Mouse (Mus musculus): ENCODE results near the gene Ccdc73.
"Not testable (repeated sequence)": the region's sequence is repeated elsewhere in the genome, so short reads cannot be mapped to it uniquely, and the experiment has no call there.

The Ccdc73 gene

DNA sequence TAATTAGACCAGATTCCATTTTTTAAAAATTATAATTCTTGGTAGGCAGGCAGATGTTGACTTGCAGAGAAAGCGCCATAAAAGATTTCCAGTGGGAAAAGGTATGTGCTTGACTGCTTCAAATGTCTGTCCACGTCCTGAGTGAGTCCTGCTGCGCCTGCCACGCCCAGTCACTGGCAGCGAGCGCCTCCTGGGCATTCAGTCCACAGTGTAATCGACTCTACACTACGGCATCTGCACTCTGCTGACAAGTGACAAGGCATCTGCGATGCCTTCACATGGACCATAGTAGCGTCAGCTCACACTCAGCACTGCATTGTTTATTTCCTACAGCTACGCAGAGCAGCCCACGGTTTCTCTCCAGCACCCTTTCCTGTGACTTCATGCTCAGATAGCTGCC lies 158.0 kb downstream of the Ccdc73 start:
- in situ Hi-C loops (cut with MboI, MseI) = not testable (repeated sequence)

DNA sequence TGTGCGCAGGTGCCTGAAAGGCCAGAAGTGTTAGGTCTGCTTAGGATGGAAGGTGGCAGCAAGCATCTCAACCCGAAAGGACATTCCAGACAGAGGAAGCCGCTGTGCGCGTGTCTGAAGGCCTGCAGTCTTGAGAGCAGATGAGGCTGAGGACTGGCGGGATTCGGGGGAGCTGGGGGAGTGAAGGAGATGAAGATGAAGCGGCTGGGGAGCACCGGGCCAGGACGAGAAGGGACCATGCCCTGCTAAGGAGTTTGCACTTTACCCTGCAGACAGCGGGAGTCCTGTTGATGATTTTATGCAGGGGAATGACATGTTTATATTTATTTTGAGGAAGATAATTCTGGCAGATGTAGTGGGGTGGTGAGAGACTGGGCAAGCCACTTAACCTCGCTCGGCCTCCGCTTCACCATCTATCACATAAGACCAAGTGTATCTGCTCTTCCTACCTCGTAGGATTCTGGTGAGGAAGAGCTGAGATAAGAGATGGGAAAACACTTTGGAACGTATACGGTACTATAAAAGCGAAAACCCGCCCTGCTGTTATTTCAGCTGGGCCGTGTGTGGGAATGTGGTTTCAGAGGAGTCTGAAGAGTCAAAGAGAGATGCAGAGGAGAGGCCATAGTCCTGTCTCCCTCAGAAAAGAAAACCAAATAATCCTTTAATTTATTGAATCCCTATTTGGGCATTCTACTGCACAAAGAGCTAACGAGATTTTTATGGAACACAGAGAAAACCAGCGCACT lies 159.5 kb downstream of the Ccdc73 start:
- in situ Hi-C loops (cut with MboI, MseI) = no loop called here

DNA sequence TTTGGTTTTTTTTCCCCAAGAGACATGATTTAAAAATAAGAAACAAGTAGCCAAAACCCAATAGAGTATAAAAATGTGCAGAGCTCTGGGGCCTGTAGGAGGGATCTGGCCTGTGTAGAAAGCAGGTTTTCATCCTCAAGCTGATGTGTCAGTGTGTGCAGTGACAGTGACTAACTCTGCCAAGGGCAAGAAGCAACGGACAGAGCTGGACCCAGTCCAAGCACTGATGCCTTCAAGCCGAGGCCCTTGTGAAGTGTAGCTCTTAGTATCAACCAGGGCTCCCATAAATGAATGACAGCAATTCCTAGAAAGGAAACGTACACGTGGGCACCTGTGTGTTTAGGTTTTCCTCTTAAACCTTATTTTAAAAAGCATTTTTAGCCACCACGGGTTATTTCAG lies 161.2 kb downstream of the Ccdc73 start:
- in situ Hi-C loops (cut with MboI, MseI) = no loop called here

- in situ Hi-C loops (cut with MboI, MseI) = no loop called here
These were observed 162.9 kb downstream of the Ccdc73 start for GRCm38 (mm10) chr2:105030505-105030904.

DNA sequence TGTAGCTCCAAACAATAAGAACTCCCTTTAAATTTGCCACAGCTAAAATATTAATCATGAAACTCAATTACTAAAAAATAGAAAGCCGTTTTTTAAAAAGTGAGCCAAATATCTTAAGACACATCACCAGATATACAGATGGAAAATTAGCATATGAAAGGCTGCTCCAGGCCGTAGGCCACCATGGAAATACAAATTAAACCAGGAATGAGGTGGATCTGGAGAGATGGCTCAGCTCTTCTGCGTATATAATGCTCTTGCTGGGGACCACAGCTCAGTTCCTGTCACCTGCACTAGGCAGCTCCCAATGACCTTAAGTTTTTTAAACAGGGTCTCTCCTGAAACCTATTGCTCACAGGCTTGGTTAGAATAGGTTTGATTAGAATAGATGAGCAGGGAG lies 166.5 kb downstream of the Ccdc73 start:
- in situ Hi-C loops (cut with MboI, MseI) = no loop called here

DNA sequence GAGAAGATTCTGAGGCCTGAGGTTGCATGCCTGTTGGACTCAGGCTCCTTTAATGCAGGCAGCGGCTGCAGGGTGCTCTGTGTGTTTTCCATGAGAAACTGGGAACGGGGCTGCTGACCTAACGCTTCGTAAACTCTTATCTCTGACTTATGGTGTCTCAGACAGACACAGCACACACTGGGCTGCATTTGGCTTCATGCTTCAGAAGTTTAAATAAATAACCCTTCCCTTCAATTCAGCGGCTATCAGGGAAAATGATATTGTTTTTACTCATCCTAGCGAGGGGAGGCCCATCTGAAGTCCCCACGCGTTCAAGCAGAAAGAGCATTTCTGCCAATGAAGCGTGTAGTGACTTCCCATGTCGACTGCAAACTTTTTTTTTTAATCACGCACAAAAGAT lies 168.4 kb downstream of the Ccdc73 start:
- in situ Hi-C loops (cut with MboI, MseI) = no loop called here

GRCm38 (mm10) chr2:105036401-105037070 lies 168.9 kb downstream of the Ccdc73 start:
- in situ Hi-C loops (cut with MboI, MseI) = no loop called here

- in situ Hi-C loops (cut with MboI, MseI) = no loop called here
These were observed 170.5 kb downstream of the Ccdc73 start for GRCm38 (mm10) chr2:105037956-105038569.

DNA sequence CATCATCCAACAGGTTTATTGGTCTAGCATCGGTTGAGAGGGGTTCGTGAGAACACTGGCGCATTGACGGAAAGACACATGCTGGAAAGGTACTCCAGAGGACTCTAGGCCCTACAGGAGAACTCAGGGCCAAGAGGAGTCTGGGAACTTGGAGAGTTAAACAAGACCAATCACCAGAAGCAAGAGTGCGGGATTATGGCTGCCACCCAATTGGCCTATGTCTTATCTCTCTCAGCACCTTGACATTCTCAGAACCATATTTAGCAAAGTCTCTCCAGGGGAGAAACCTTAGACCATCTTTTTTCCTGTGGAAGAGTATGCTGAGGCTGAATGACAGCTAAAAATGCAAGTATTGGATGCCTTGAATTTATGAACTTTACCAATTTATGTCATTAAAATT lies 171.3 kb downstream of the Ccdc73 start:
- in situ Hi-C loops (cut with MboI, MseI) = no loop called here

GRCm38 (mm10) chr2:105040859-105041258 lies 173.3 kb downstream of the Ccdc73 start:
- in situ Hi-C loops (cut with MboI, MseI) = no loop called here

DNA sequence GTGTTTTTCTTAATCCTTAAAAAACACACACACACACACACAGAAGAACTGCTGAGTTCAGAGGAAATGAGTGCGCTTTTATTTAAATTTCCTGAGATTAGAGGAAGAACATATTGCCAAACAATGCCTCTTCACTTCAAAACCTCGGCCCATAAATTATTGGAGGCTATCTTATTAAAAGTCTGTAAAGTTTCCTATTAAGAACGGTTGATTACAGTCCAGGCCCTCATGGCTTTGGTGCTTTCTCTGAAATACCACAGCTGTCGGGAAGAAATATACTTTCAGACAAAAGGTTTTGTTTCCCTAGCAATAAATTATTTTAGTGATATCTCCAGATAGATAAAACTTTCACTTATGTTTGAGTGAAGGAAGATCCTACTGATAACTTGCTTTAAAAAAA lies 175.5 kb downstream of the Ccdc73 start:
- in situ Hi-C loops (cut with MboI, MseI) = no loop called here

- in situ Hi-C loops (cut with MboI, MseI) = no loop called here
These were observed 180.7 kb downstream of the Ccdc73 start for GRCm38 (mm10) chr2:105048301-105048700.

DNA sequence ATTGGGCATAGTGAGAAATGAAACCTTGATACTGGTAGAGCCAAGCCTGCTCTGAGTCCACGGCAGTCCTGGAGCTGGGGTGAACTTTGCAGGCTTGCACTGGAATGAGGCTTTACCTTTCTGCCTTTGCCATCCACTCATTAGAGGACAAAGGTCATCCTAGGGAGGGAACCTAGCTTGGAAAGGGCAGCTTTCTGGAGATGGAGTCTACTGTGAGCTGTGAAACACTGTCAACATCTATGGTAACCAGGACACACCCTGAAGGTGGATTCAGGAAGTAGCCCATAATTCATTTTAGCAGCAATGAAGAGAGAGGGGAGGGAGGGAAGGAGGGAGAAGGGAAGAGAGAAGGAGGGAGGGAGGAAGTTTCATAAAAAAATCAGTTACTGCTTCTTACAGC lies 187.9 kb downstream of the Ccdc73 start:
- in situ Hi-C loops (cut with MboI, MseI) = no loop called here

GRCm38 (mm10) chr2:105058577-105059116 lies 191.0 kb downstream of the Ccdc73 start:
- in situ Hi-C loops (cut with MboI, MseI) = no loop called here

GRCm38 (mm10) chr2:105062741-105063372 lies 195.3 kb downstream of the Ccdc73 start:
- in situ Hi-C loops (cut with MboI, MseI) = no loop called here
